Mouse (Mus musculus) small intestine, adult 2 months (tissue): Measurements from ENCODE around the gene Csnk1g1.

Experiments used
- CTCF ChIP-seq: fragments of 200-500 bp; IDR thresholded peaks from 2 replicates; pipeline ENCODE4 v1.5.1; 2012; ENCODE audit warnings: low read depth, mild to moderate bottlenecking, control low read depth, inconsistent platforms, low read length, moderate library complexity, mixed read lengths; ENCODE audit not compliant: insufficient replicate concordance, insufficient read length; ENCODE audit errors: extremely low read depth
- POLR2A ChIP-seq: fragments of 200-500 bp; IDR thresholded peaks from 2 replicates; pipeline ENCODE4 v1.6.1; 2012; ENCODE audit warnings: low read depth, mild to moderate bottlenecking, control low read depth, inconsistent platforms, low read length, moderate library complexity

- TF ChIP-seq POLR2A: no peak
- TF ChIP-seq CTCF: no peak
Observed at GRCm38 (mm10) chr9:66087062-66087461, 178.3 kb downstream of the Csnk1g1 start.
